Mouse (Mus musculus) intestine, embryonic 16.5 days (tissue): ENCODE data around the gene Casz1. TPM values are rescaled to one million over a fixed set of nuclear protein-coding genes. Genes with fewer than 3 reads are reported as not detected.

ENCODE experiments used
- ATAC-seq: fragments of 200-750 bp; cut with Nextera tagmentation; 2 replicates; pipeline ENCODE4 v1.8.0; 2017; ENCODE audit warnings: moderate TSS enrichment, moderate library complexity
- H3K27ac ChIP-seq: fragments of 300-500 bp; sonication (generic); 2 replicates; pipeline ENCODE4 v1.5.1; 2014; ENCODE audit warnings: mild to moderate bottlenecking, low read length
- H3K27me3 ChIP-seq: fragments of 300-500 bp; sonication (generic); replicated peaks from 2 replicates; pipeline ENCODE4 v1.6.1; 2014; ENCODE audit warnings: low read length, control low read depth, mixed read lengths; ENCODE audit not compliant: control insufficient read depth, insufficient read depth
- H3K36me3 ChIP-seq: fragments of 300-500 bp; sonication (generic); 2 replicates; pipeline ENCODE4 v1.6.1; 2014; ENCODE audit warnings: low read length, control low read depth; ENCODE audit not compliant: control insufficient read depth, insufficient read depth
- H3K4me1 ChIP-seq: fragments of 300-500 bp; sonication (generic); 2 replicates; pipeline ENCODE4 v1.6.1; 2014; ENCODE audit warnings: low read length, control low read depth, mixed read lengths; ENCODE audit not compliant: control insufficient read depth, insufficient read depth
- H3K4me2 ChIP-seq: fragments of 300-500 bp; sonication (generic); 2 replicates; pipeline ENCODE4 v1.6.1; 2014; ENCODE audit warnings: low read depth, low read length, control low read depth
- H3K4me3 ChIP-seq: fragments of 300-500 bp; sonication (generic); 2 replicates; pipeline ENCODE4 v1.5.1; 2014; ENCODE audit warnings: mild to moderate bottlenecking, low read length
- H3K9ac ChIP-seq: fragments of 300-500 bp; sonication (generic); 2 replicates; pipeline ENCODE4 v1.6.1; 2014; ENCODE audit warnings: low read depth, low read length
- H3K9me3 ChIP-seq: fragments of 300-500 bp; sonication (generic); 2 replicates; pipeline ENCODE4 v1.6.1; 2016; ENCODE audit warnings: low read length, control low read depth; ENCODE audit not compliant: control insufficient read depth
- WGBS: fragments of 180-500 bp; shearing (Covaris S2); extraction: QIAGEN DNeasy Blood & Tissue Kit; methylation state at CpG from one replicate; pipeline ENCODE4 v1.1.7; 2014; 5-methylcytosine and 5-hydroxymethylcytosine counted together
- polyA plus RNA-seq: library from polyadenylated mRNA; unstranded; fragments of >200 nt; fragmentation: Nextera tagmentation; extraction: Ambion mirVana; gene quantifications from 2 replicates; pipeline ENCODE4 v1.2.1, GENCODE M21; 2015

Casz1 gene
- polyA plus RNA-seq, 1 experiment from 2014 or later, result 5.9 TPM

DNA sequence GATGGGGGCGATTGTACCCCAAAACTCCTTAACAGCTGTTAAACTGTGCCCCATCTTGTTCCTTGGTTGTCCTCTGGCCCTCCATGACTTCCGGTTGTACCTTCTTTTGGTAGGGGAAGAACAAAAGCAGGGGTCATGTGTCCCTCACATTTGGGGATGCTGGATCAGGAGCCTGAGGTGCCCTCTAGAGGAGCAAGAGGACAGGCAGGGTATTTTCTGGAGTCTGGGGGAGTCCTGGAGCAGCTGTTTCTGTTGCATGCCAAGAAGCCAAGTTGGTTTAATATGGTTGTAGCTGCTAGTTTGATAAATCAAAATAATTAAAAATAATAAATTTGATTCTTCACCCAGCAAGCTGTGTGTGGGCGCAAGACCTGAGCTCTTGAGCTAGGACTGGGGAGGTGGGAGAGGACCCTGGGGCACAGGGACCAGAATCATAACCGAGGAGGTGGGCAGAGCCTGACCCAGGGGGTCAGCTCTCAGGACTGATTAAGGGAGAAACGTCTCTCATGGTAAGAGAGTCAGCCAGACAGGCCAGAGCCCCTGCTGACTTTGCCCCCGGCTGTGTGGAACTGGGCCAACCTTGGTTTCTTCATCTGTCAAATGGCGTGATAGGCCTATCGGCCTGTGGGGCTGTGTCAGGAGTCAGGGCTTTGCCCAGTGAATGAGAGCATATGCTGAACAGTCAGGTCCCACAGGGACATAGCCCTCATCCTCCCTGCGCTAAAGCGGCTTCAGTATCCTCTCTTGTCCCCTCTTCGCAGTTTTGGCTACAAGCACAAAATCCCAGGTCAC lies 74.2 kb downstream of the Casz1 start:
- no peak overlapping the region for H3K4me3 ChIP-seq
- no peaks in the 10 kb centered on the region for H3K36me3 ChIP-seq
- H3K27ac ChIP-seq, result no peak overlapping the region
- no peak overlapping the region for H3K9ac ChIP-seq
- H3K4me2 ChIP-seq, result no peak overlapping the region
- WGBS, result 66% methylated on average over 11 of the region's 11 CpGs
- peaks cover 14% of the 10 kb centered on the region for H3K4me1 ChIP-seq
- H3K27me3 ChIP-seq, result no peaks in the 10 kb centered on the region
- ATAC-seq, result 0 out of 2 replicates have a peak, but pooled peaks have one; percentile 19
- no peaks in the 10 kb centered on the region for H3K9me3 ChIP-seq

GRCm38 (mm10) chr4:148878984-148879610 lies 74.9 kb downstream of the Casz1 start:
- Histone ChIP-seq H3K9ac (no peak overlapping the region), H3K4me1 (peaks cover 14% of the 10 kb centered on the region), H3K27me3 (no peaks in the 10 kb centered on the region), H3K27ac (no peak overlapping the region), H3K4me3 (no peak overlapping the region), H3K9me3 (no peaks in the 10 kb centered on the region), H3K4me2 (no peak overlapping the region), H3K36me3 (no peaks in the 10 kb centered on the region)
- WGBS, result 49% methylated on average over 11 of the region's 11 CpGs
- peak; percentile 32; the same call in 1 of the 2 replicates for ATAC-seq

DNA sequence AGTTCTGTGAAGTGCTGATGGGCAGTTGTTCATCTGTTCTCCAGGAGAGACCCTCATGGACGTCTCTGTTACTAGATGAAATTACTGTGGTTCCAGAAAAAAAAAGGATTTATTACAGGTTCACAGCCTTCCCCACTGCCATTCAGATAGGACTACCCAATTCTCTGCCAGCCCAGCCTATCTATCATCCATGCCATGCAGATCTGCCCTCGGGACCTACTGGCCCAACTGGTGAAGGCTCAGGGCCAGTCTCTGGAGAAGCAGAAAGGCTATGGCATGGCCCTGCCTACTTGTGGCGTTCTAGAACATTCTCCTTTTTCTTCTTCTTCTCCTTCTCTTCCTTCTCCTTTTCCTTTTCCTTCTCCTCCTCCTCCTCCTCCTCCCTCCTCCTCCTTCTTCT lies 75.4 kb downstream of the Casz1 start:
- H3K27me3 ChIP-seq, result no peaks in the 10 kb centered on the region
- no peak overlapping the region for H3K4me2 ChIP-seq
- 81% methylated on average over 3 of the region's 3 CpGs for WGBS
- no peak overlapping the region for H3K9ac ChIP-seq
- H3K4me1 ChIP-seq, result peaks cover 14% of the 10 kb centered on the region
- no peak for ATAC-seq
- H3K27ac ChIP-seq, result no peak overlapping the region
- H3K9me3 ChIP-seq, result no peaks in the 10 kb centered on the region
- H3K36me3 ChIP-seq, result no peaks in the 10 kb centered on the region
- no peak overlapping the region for H3K4me3 ChIP-seq

GRCm38 (mm10) chr4:148881001-148881669 lies 76.9 kb downstream of the Casz1 start:
- Histone ChIP-seq H3K9ac (no peak overlapping the region), H3K27ac (no peak overlapping the region), H3K4me3 (no peak overlapping the region), H3K36me3 (no peaks in the 10 kb centered on the region), H3K4me2 (no peak overlapping the region), H3K4me1 (peaks cover 21% of the 10 kb centered on the region), H3K27me3 (no peaks in the 10 kb centered on the region), H3K9me3 (no peaks in the 10 kb centered on the region)
- no peak for ATAC-seq
- WGBS, result 55% methylated on average over 17 of the region's 17 CpGs

- Histone ChIP-seq H3K36me3 (no peaks in the 10 kb centered on the region), H3K9ac (no peak overlapping the region), H3K27ac (no peak overlapping the region), H3K9me3 (no peaks in the 10 kb centered on the region), H3K4me3 (no peak overlapping the region), H3K4me2 (no peak overlapping the region), H3K4me1 (peaks cover 21% of the 10 kb centered on the region), H3K27me3 (no peaks in the 10 kb centered on the region)
- 76% methylated on average over 5 of the region's 5 CpGs for WGBS
- ATAC-seq, result no peak
Observed at GRCm38 (mm10) chr4:148881838-148882237, 77.6 kb downstream of the Casz1 start.

DNA sequence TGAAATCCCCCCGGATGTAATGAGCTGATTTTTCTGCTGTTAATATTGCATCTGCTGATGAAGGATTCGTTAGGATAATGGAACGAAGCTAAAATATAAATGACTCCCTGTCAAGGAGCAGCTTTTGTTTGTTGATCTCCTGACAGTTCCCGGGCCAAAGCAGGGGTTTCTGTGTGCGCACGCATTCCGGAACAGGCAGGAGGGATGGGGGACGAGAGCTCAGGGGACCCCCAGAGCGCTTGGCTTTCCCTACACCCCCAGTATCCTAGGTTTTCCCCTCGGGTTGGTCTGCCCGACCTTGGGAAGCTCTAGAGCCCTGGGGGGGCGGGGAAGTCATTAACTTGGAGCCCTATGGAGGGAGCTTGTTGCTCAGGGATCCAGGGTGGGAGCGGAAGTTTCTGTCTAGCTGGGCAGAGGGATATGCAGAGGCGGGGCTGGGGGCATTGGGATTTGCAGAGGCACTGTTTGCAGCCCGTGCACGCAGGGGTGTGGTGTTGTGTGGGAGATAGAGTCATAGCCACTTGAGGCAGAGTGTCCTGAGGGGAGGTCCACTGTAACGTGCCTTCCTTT lies 78.2 kb downstream of the Casz1 start:
- H3K9me3 ChIP-seq, result no peaks in the 10 kb centered on the region
- no peak for ATAC-seq
- 31% methylated on average over 17 of the region's 17 CpGs for WGBS
- H3K9ac ChIP-seq, result no peak overlapping the region
- H3K4me3 ChIP-seq, result no peak overlapping the region
- H3K27ac ChIP-seq, result no peak overlapping the region
- peak overlapping the region; percentile 13; the same call in 1 of the 2 replicates for H3K4me2 ChIP-seq
- no peaks in the 10 kb centered on the region for H3K27me3 ChIP-seq
- no peaks in the 10 kb centered on the region for H3K36me3 ChIP-seq
- H3K4me1 ChIP-seq, result peaks cover 21% of the 10 kb centered on the region

DNA sequence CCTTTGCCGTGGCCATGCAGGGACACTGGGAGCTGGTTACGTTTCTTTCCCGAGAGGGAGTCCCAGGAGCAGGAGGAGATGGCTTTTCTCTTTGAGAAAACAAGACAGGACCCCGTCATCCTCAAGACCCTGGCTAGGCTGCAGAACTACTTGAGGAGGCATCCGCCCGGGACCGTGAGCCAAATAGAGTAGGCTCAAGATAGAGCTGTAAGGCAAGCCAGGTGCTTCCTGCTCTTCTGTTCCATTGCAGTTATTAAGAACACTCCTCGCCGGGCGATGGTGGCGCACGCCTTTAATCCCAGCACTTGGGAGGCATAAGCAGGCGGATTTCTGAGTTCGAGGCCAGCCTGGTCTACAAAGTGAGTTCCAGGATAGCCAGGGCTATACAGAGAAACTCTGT lies 80.4 kb downstream of the Casz1 start:
- H3K9ac ChIP-seq, result no peak overlapping the region
- H3K4me1 ChIP-seq, result peaks cover 13% of the 10 kb centered on the region
- no peak overlapping the region for H3K4me2 ChIP-seq
- peaks cover 2% of the 10 kb centered on the region; the same call in 1 of the 2 replicates for H3K27me3 ChIP-seq
- no peak overlapping the region for H3K27ac ChIP-seq
- H3K9me3 ChIP-seq, result no peaks in the 10 kb centered on the region
- no peak for ATAC-seq
- no peak overlapping the region for H3K4me3 ChIP-seq
- H3K36me3 ChIP-seq, result no peaks in the 10 kb centered on the region
- WGBS, result 83% methylated on average over 14 of the region's 14 CpGs

DNA sequence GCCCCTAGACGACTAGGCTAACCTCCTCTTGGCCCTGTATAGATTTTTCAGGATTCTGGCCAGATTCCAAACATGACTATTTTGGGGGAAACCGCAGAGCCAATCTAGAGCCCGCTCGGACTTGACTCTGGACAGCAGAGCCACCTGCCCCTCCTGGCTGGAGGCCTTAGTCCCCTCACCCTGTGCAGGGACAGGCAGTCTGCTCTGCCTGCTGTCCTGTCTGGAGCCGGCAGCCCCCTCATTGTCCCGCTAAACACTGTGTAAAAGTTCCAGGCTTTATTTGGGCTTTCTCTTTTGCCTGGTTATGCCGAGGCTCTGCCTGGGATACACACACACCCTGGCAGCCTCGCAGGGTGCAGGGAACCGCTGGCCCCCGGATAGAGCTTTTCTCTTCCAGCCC lies 81.2 kb downstream of the Casz1 start:
- H3K4me2 ChIP-seq, result no peak overlapping the region
- H3K27ac ChIP-seq, result peak overlapping the region; percentile 51; the same call in 1 of the 2 replicates
- 0 out of 2 replicates have a peak overlapping the region, but pooled peaks have one; percentile 40 for H3K9ac ChIP-seq
- H3K4me3 ChIP-seq, result no peak overlapping the region
- H3K9me3 ChIP-seq, result no peaks in the 10 kb centered on the region
- ATAC-seq, result peak; percentile 45
- peaks cover 13% of the 10 kb centered on the region for H3K4me1 ChIP-seq
- 32% methylated on average over 10 of the region's 10 CpGs for WGBS
- H3K36me3 ChIP-seq, result no peaks in the 10 kb centered on the region
- H3K27me3 ChIP-seq, result peaks cover 2% of the 10 kb centered on the region; the same call in 1 of the 2 replicates

DNA sequence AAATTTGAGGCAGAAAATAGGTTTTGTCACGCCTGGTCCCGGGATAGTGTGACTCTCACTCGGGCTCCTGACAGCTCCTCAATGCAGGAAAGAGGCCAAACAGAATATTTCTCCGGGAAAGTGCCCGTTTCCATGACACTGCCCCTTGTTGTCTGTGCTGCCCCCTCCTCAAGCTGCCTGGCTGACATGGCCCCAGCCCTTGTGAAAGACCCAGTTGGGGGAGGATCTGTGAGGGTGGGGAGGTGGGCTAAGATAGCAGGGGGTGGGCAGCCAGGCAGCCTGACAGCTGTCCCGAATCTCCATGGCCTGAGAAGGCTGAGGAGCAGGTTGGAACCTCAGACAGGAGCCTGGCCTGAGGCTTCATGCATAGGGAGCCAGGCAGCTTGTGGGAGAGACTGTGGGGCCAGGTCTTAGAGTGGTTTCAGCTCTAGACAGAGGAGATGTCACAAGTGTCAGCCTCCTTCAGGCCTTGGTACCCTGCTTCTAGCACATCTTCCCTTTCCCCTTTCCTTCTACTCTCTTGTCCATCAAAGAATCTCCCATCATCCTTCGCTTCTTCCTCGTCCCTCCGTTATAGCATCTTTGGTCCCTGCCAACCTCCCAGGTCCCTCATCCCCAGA lies 81.8 kb downstream of the Casz1 start:
- Histone ChIP-seq H3K27me3 (peaks cover 2% of the 10 kb centered on the region; the same call in 1 of the 2 replicates), H3K36me3 (no peaks in the 10 kb centered on the region), H3K27ac (no peak overlapping the region), H3K9ac (no peak overlapping the region), H3K9me3 (no peaks in the 10 kb centered on the region), H3K4me3 (no peak overlapping the region), H3K4me1 (peaks cover 15% of the 10 kb centered on the region), H3K4me2 (no peak overlapping the region)
- WGBS, result 53% methylated on average over 9 of the region's 9 CpGs
- ATAC-seq, result no peak
